Mouse (Mus musculus) midbrain, postnatal 0 days (tissue): ENCODE results near the gene Grin2c. TPM values are rescaled to one million over a fixed set of nuclear protein-coding genes. Genes with fewer than 3 reads are reported as not detected.

ENCODE experiments used
- ATAC-seq: fragments of 200-750 bp; cut with Nextera tagmentation; 2 replicates; pipeline ENCODE4 v1.8.0; 2017; ENCODE audit warnings: moderate number of reproducible peaks, mild to moderate bottlenecking, moderate TSS enrichment, moderate library complexity; ENCODE audit not compliant: low FRiP score
- DNase-seq: peaks from one replicate; pipeline ENCODE4 v3.0.0-alpha.2; 2015; ENCODE audit warnings: low spot score
- H3K27ac ChIP-seq: fragments of 300-500 bp; sonication (generic); 2 replicates; pipeline ENCODE4 v1.5.1; 2014; ENCODE audit warnings: low read depth, mild to moderate bottlenecking, low read length, mixed read lengths
- H3K27me3 ChIP-seq: fragments of 300-500 bp; sonication (generic); 2 replicates; pipeline ENCODE4 v1.6.1; 2014; ENCODE audit warnings: low read length, control low read depth, mixed read lengths; ENCODE audit not compliant: insufficient read depth
- H3K36me3 ChIP-seq: fragments of 300-500 bp; sonication (generic); 2 replicates; pipeline ENCODE4 v1.6.1; 2014; ENCODE audit warnings: low read length, control low read depth, mixed read lengths; ENCODE audit not compliant: insufficient read depth
- H3K4me1 ChIP-seq: fragments of 300-500 bp; sonication (generic); 2 replicates; pipeline ENCODE4 v1.6.1; 2014; ENCODE audit warnings: mild to moderate bottlenecking, control low read depth, antibody characterized with exemption, low read length, mixed read lengths; ENCODE audit not compliant: insufficient read depth
- H3K4me2 ChIP-seq: fragments of 300-500 bp; sonication (generic); 2 replicates; pipeline ENCODE4 v1.6.1; 2014; ENCODE audit warnings: low read depth, mild to moderate bottlenecking, low read length, mixed read lengths; ENCODE audit not compliant: poor library complexity, severe bottlenecking
- H3K4me3 ChIP-seq: fragments of 300-500 bp; sonication (generic); 2 replicates; pipeline ENCODE4 v1.5.1; 2014; ENCODE audit warnings: low read depth, mild to moderate bottlenecking, low read length, moderate library complexity
- H3K9ac ChIP-seq: fragments of 300-500 bp; sonication (generic); replicated peaks from 2 replicates; pipeline ENCODE4 v1.6.1; 2014; ENCODE audit warnings: mild to moderate bottlenecking, low read length, moderate library complexity, mixed read lengths; ENCODE audit not compliant: poor library complexity, severe bottlenecking
- H3K9me3 ChIP-seq: fragments of 300-500 bp; sonication (generic); 2 replicates; pipeline ENCODE4 v1.6.1; 2016; ENCODE audit warnings: low read length, control low read depth
- CTCF ChIP-seq: IDR thresholded peaks from 2 replicates; pipeline ENCODE4 v1.5.1; 2016; ENCODE audit warnings: antibody characterized with exemption, mild to moderate bottlenecking
- WGBS: fragments of 180-500 bp; shearing (Covaris S2); extraction: QIAGEN DNeasy Blood & Tissue Kit; methylation state at CpG from one replicate; pipeline ENCODE4 v1.1.7; 2014; 5-methylcytosine and 5-hydroxymethylcytosine counted together
- polyA plus RNA-seq: library from polyadenylated mRNA; unstranded; fragments of >200 nt; fragmentation: Nextera tagmentation; extraction: Ambion mirVana; gene quantifications from 2 replicates; pipeline ENCODE4 v1.2.1, GENCODE M21; 2015
- total RNA-seq: library from RNA; depleted of rRNA; stranded (reverse); fragments of >200 nt; gene quantifications from 2 replicates; pipeline ENCODE4 v1.2.3, GENCODE M21; 2014

The Grin2c gene
- total and polyA plus RNA-seq, 2 experiments from 2014 or later, result 0.59 to 4.1 TPM

DNA sequence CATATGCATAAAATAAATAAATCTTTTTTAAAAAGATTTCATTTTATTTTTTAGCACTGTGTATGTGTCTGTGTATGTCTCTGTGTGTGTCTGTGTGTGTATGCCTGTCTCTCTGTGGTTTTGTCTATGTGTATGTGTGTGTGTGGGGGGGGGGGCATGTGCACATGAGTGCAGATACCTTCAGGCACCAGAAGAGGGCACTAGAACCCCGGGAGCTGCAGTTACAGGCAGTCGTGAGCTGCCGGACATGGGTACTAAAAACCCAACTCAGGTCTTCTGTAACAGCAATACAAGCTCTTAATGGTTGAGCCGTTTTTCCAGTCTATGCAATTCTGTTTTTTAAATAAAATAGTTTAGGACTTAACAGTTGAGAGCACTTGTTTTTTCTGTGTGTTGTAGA, 33.7 kb upstream of the Grin2c start:
- 85% methylated on average over 4 of the region's 4 CpGs for WGBS
- no peak for DNase-seq
- TF ChIP-seq CTCF, result no peak
- Histone ChIP-seq H3K27me3 (no peaks in the 10 kb centered on the region), H3K4me3 (no peak overlapping the region), H3K9me3 (no peaks in the 10 kb centered on the region), H3K9ac (no peak overlapping the region), H3K4me2 (no peak overlapping the region), H3K27ac (no peak overlapping the region), H3K4me1 (no peaks in the 10 kb centered on the region), H3K36me3 (no peaks in the 10 kb centered on the region)
- ATAC-seq, result no peak

DNA sequence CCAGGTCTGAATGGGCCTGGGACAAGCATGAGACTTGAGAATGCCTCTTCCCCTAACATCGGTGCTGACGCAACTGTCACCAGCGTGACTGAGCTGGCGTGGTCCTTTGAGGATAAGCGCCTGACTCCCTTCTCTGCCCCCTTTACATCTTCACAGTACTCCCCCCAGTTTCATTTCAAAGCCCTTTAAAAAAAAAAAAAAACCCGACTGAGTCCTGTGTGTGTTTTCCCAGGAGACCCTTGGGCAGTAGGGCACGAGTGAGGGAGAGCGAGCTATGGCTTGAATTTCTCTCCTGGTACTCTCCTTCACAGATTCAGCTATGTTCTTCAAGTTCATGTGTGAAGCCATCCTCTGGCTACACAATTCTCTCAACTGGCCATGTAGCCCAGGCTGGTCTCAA, 31.1 kb upstream of the Grin2c start:
- H3K4me1 ChIP-seq, result no peaks in the 10 kb centered on the region
- no peak overlapping the region for H3K9ac ChIP-seq
- TF ChIP-seq CTCF, result no peak
- 68% methylated on average over 8 of the region's 8 CpGs for WGBS
- DNase-seq (no peak), ATAC-seq (no peak)
- H3K4me2 ChIP-seq, result no peak overlapping the region
- H3K9me3 ChIP-seq, result no peaks in the 10 kb centered on the region
- H3K27me3 ChIP-seq, result no peaks in the 10 kb centered on the region
- H3K4me3 ChIP-seq, result peak overlapping the region; percentile 54; the same call in 1 of the 2 replicates
- H3K36me3 ChIP-seq, result no peaks in the 10 kb centered on the region
- H3K27ac ChIP-seq, result no peak overlapping the region

GRCm38 (mm10) chr11:115297214-115297826, 30.3 kb upstream of the Grin2c start, which contains the start of gene Fads6:
Gene Fads6, minus strand, starts transcription at chr11:115297663.
- peak; percentile 85 for ATAC-seq
- H3K27ac ChIP-seq, result peak within 1 kb of the TSS; percentile 57
- under 1% methylated on average over 42 of the region's 44 CpGs for WGBS

GRCm38 (mm10) chr11:115296471-115297210, 29.6 kb upstream of the Grin2c start:
- TF ChIP-seq CTCF, result no peak
- Histone ChIP-seq H3K4me2 (peak overlapping the region; percentile 87), H3K9ac (peak overlapping the region; percentile 70), H3K9me3 (no peaks in the 10 kb centered on the region), H3K4me1 (no peaks in the 10 kb centered on the region), H3K27ac (peak overlapping the region; percentile 57; the same call in 1 of the 2 replicates), H3K4me3 (peak overlapping the region; percentile 54), H3K36me3 (no peaks in the 10 kb centered on the region), H3K27me3 (no peaks in the 10 kb centered on the region)
- peak; percentile 24; the same call in 1 of the 2 replicates for ATAC-seq
- no peak for DNase-seq
- WGBS, result 50% methylated on average over 21 of the region's 21 CpGs

More at GRCm38 (mm10) chr11:115297214-115297826, 30.3 kb upstream of the Grin2c start, which contains the start of gene Fads6:
- Histone ChIP-seq H3K36me3 (no peaks in the 10 kb centered on the region), H3K4me2 (peak within 1 kb of the TSS; percentile 87), H3K4me1 (no peaks in the 10 kb centered on the region), H3K9ac (peak within 1 kb of the TSS; percentile 70), H3K9me3 (no peaks in the 10 kb centered on the region), H3K27me3 (no peaks in the 10 kb centered on the region), H3K4me3 (peak within 1 kb of the TSS; percentile 54)
- DNase-seq, result peak; percentile 73
- TF ChIP-seq CTCF, result peak; percentile 74

GRCm38 (mm10) chr11:115295939-115296338, 28.9 kb upstream of the Grin2c start:
- ATAC-seq (no peak), DNase-seq (no peak)
- H3K36me3 ChIP-seq, result no peaks in the 10 kb centered on the region
- no peak overlapping the region for H3K27ac ChIP-seq
- no peaks in the 10 kb centered on the region for H3K9me3 ChIP-seq
- H3K4me3 ChIP-seq, result no peak overlapping the region
- H3K4me2 ChIP-seq, result no peak overlapping the region
- 91% methylated on average over 11 of the region's 11 CpGs for WGBS
- H3K9ac ChIP-seq, result no peak overlapping the region
- no peak for TF ChIP-seq CTCF
- no peaks in the 10 kb centered on the region for H3K27me3 ChIP-seq
- no peaks in the 10 kb centered on the region for H3K4me1 ChIP-seq
